8 mouse cellular contexts compared by ENCODE assay signal in genomic region chr6:134402914-134403683, GRCm38 (mm10). TPM values are rescaled to one million over a fixed set of nuclear protein-coding genes. Genes with fewer than 3 reads are reported as not detected.
DNase-seq lines count a peak whose midpoint lies in the region; ATAC-seq and TF ChIP-seq lines count a peak whose summit lies in the region.

No protein-coding gene starts in this region.

- DNase-seq in hindbrain, embryonic 14.5 days (ENCODE audit: low spot score), result peak; percentile 76
- DNase-seq in adrenal gland, postnatal 36 days, result peak; percentile 71 to 73
- peak; percentile 67 to 72 for DNase-seq in frontal cortex, postnatal 36 days (ENCODE audit: low spot score in 2 of 2)
- DNase-seq in kidney, adult 9 months, result peak; percentile 68
- DNase-seq in limb, embryonic 14.5 days (ENCODE audit: low spot score), result peak; percentile 70
- peak; percentile 80 for DNase-seq in thymus, postnatal 0 days (ENCODE audit: low spot score)

- H3K9me3 ChIP-seq in hindbrain, embryonic 14.5 days (ENCODE audit: control insufficient read depth, low read length), result no peaks in the 10 kb centered on the region
- no peaks in the 10 kb centered on the region for H3K9me3 ChIP-seq in hindbrain, embryonic 13.5 days
- no peaks in the 10 kb centered on the region for H3K9me3 ChIP-seq in limb, embryonic 14.5 days (ENCODE audit: control insufficient read depth, low read length)
- no peaks in the 10 kb centered on the region for H3K9me3 ChIP-seq in neural tube, embryonic 14.5 days (ENCODE audit: control insufficient read depth, low read length)

- 45% methylated on average over 16 of the region's 16 CpGs for WGBS in hindbrain, embryonic 14.5 days
- whole genome bisulfite sequencing in hindbrain, embryonic 13.5 days, result 47% methylated on average over 16 of the region's 16 CpGs
- WGBS in limb, embryonic 14.5 days, result 37% methylated on average over 16 of the region's 16 CpGs
- WGBS in neural tube, embryonic 14.5 days, result 45% methylated on average over 16 of the region's 16 CpGs

- no peak overlapping the region for H3K4me3 ChIP-seq in hindbrain, embryonic 14.5 days (replicated peaks; ENCODE audit: low read length)
- H3K4me3 ChIP-seq in hindbrain, embryonic 13.5 days, result no peak overlapping the region
- no peak overlapping the region for H3K4me3 ChIP-seq in limb, embryonic 14.5 days (replicated peaks; ENCODE audit: low read length)
- H3K4me3 ChIP-seq in neural tube, embryonic 14.5 days (ENCODE audit: low read depth, low read length), result no peak overlapping the region

- H3K27me3 ChIP-seq in hindbrain, embryonic 14.5 days (ENCODE audit: control insufficient read depth, insufficient read depth, low read length), result no peaks in the 10 kb centered on the region
- H3K27me3 ChIP-seq in hindbrain, embryonic 13.5 days, result no peaks in the 10 kb centered on the region
- no peaks in the 10 kb centered on the region for H3K27me3 ChIP-seq in limb, embryonic 14.5 days (ENCODE audit: control insufficient read depth, insufficient read depth, low read length)
- no peaks in the 10 kb centered on the region for H3K27me3 ChIP-seq in neural tube, embryonic 14.5 days (ENCODE audit: control insufficient read depth, insufficient read depth, low read length)

- H3K4me1 ChIP-seq in hindbrain, embryonic 14.5 days (replicated peaks; ENCODE audit: control insufficient read depth, insufficient read depth, low read length), result no peaks in the 10 kb centered on the region
- no peaks in the 10 kb centered on the region for H3K4me1 ChIP-seq in hindbrain, embryonic 13.5 days (replicated peaks)
- peaks cover 6% of the 10 kb centered on the region for H3K4me1 ChIP-seq in limb, embryonic 14.5 days (ENCODE audit: control insufficient read depth, insufficient read depth, low read length)
- no peaks in the 10 kb centered on the region for H3K4me1 ChIP-seq in neural tube, embryonic 14.5 days (ENCODE audit: control insufficient read depth, insufficient read depth, low read length)

- no peaks in the 10 kb centered on the region for H3K36me3 ChIP-seq in hindbrain, embryonic 14.5 days (replicated peaks; ENCODE audit: control insufficient read depth, insufficient read depth)
- H3K36me3 ChIP-seq in hindbrain, embryonic 13.5 days, result no peaks in the 10 kb centered on the region
- no peaks in the 10 kb centered on the region for H3K36me3 ChIP-seq in limb, embryonic 14.5 days (ENCODE audit: control insufficient read depth, insufficient read depth, low read length)
- H3K36me3 ChIP-seq in neural tube, embryonic 14.5 days (ENCODE audit: control insufficient read depth, insufficient read depth, low read length), result no peaks in the 10 kb centered on the region

- no peak overlapping the region for H3K9ac ChIP-seq in hindbrain, embryonic 14.5 days
- H3K9ac ChIP-seq in hindbrain, embryonic 13.5 days, result no peak overlapping the region
- no peak overlapping the region for H3K9ac ChIP-seq in limb, embryonic 14.5 days (ENCODE audit: low read depth, low read length, severe bottlenecking)
- no peak overlapping the region for H3K9ac ChIP-seq in neural tube, embryonic 14.5 days (replicated peaks; ENCODE audit: low read depth, low read length)

- H3K27ac ChIP-seq in hindbrain, embryonic 14.5 days, result no peak overlapping the region
- no peak overlapping the region for H3K27ac ChIP-seq in hindbrain, embryonic 13.5 days
- no peak overlapping the region for H3K27ac ChIP-seq in limb, embryonic 14.5 days (replicated peaks; ENCODE audit: low read depth, low read length)
- H3K27ac ChIP-seq in neural tube, embryonic 14.5 days (ENCODE audit: low read depth, low read length), result no peak overlapping the region

- ATAC-seq in hindbrain, embryonic 14.5 days (ENCODE audit: low FRiP score), result no peak
- no peak for ATAC-seq in hindbrain, embryonic 13.5 days (ENCODE audit: low FRiP score)
- ATAC-seq in limb, embryonic 14.5 days (ENCODE audit: low FRiP score, low read depth), result no peak
- ATAC-seq in neural tube, embryonic 14.5 days (ENCODE audit: low read depth), result peak; percentile 38; the same call in 1 of the 2 replicates

- no peak for TF ChIP-seq POLR2A in limb, embryonic 14.5 days (IDR thresholded peaks at IDR 0.05; ENCODE audit: borderline replicate concordance, extremely low read depth, insufficient read depth, insufficient read length)

- no peak overlapping the region for H3K4me2 ChIP-seq in hindbrain, embryonic 14.5 days (replicated peaks)
- H3K4me2 ChIP-seq in hindbrain, embryonic 13.5 days, result no peak overlapping the region
- H3K4me2 ChIP-seq in limb, embryonic 14.5 days (replicated peaks; ENCODE audit: low read depth, low read length, severe bottlenecking), result no peak overlapping the region
- no peak overlapping the region for H3K4me2 ChIP-seq in neural tube, embryonic 14.5 days (ENCODE audit: low read depth, low read length)

RNA-seq across cellular contexts. Expression of gene Bcl2l14, which starts 7.0 kb away (rescaled TPM):
- polyA plus RNA-seq in hindbrain, embryonic 14.5 days (2014; fragmentation: Nextera tagmentation; extraction: Ambion mirVana), result 0.37 TPM in 1 of 2 replicates, not detected in the other
- polyA plus RNA-seq in hindbrain, embryonic 13.5 days (2015; fragmentation: Nextera tagmentation; extraction: Ambion mirVana), result 0.08 TPM in 1 of 2 replicates, not detected in the other
- total RNA-seq in adrenal gland, postnatal 36 days (2021), result not detected
- polyA plus RNA-seq in limb, embryonic 14.5 days (2012; rRNA removed), result 0.17 and 0.26 TPM in 2 replicates
- 0.99 and 1.4 TPM in 2 replicates for polyA plus RNA-seq in limb, embryonic 14.5 days (2014; fragmentation: Nextera tagmentation; extraction: Ambion mirVana)
- polyA plus RNA-seq in neural tube, embryonic 14.5 days (2014; fragmentation: Nextera tagmentation; extraction: Ambion mirVana), result 0.09 TPM in 1 of 2 replicates, not detected in the other
- 13.9 and 15.0 TPM in 2 replicates for polyA plus RNA-seq in thymus, postnatal 0 days (2015; fragmentation: Nextera tagmentation; extraction: Ambion mirVana)
